Mouse (Mus musculus): ENCODE data around the gene Cdhr5.

The Cdhr5 gene

GRCm38 (mm10) chr7:141222696-141223215 lies 53.8 kb downstream of the Cdhr5 start:
- DNase-seq (ENCODE audit: low spot score in 2 of 2) = no peak

DNA sequence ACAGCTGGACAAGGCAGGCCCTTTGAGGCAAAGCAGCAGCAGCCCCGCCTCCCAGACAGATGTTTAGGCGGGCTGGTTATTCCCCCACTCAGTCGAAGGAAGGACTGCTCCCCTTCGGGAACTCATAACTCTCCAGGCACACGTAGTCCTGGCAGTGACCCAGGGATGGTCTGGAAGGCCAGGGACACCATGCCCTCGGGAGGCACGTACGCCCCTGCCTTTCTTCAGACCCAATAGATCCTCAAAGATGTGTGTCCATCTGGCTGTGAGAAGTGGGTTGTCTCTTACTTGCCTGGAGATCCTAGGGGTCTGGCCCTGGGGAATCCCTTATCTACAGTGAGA lies 54.5 kb downstream of the Cdhr5 start:
- DNase-seq (ENCODE audit: low spot score in 2 of 2) = no peak

GRCm38 (mm10) chr7:141221249-141222125 lies 55.1 kb downstream of the Cdhr5 start:
- DNase-seq (ENCODE audit: low spot score in 2 of 2) = peak; percentile 87 to 92

- DNase-seq (ENCODE audit: low spot score in 2 of 2) = no peak
These were observed 56.2 kb downstream of the Cdhr5 start for GRCm38 (mm10) chr7:141220377-141220776.

GRCm38 (mm10) chr7:141219558-141220099 lies 57.0 kb downstream of the Cdhr5 start:
- DNase-seq (ENCODE audit: low spot score in 2 of 2) = no peak
